Mouse (Mus musculus): ENCODE results near the gene Cd63.

Gene Cd63

DNA sequence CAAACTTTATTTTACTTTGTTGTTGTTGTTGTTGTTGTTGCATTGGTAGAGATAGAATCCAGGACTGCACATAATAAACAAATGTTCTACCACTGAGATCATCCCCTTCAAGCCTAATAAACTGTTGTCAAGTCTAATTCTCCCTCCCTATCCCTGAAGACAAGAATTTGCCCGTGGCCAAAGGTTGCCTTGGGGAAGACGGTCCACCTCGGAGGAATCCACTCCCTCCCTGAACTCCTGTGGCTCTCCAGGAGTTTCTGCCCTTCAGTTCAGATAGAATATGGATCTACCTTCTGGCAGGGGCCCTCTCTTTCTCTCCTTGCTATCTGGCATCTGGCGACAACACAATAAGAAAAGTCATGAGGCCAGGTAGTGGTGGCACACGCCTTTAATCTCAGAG is 4.0 kb downstream of the Cd63 start:
- no peak for DNase-seq (ENCODE audit: low read depth)

- no peak for DNase-seq (ENCODE audit: low read depth)
Observed at GRCm38 (mm10) chr10:128908778-128909448, 8.1 kb downstream of the Cd63 start.

GRCm38 (mm10) chr10:128909567-128910028 is 8.8 kb downstream of the Cd63 start:
- peak; percentile 94 for DNase-seq (ENCODE audit: low read depth)

GRCm38 (mm10) chr10:128910066-128910841 is 9.5 kb downstream of the Cd63 start:
- DNase-seq (ENCODE audit: low read depth), result peak; percentile 86

DNA sequence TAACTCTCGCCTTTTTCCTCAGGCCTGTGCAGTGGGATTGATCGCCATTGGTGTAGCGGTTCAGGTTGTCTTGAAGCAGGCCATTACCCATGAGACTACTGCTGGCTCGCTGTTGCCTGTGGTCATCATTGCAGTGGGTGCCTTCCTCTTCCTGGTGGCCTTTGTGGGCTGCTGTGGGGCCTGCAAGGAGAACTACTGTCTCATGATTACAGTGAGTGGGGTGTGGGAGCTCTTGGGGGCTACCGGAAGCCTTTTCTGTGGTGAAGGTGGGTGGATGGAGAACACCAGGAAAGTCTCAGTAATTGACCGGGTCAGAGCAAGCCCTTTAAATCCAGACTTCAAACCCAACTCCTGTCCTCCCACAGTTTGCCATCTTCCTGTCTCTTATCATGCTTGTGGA is 10.6 kb downstream of the Cd63 start:
- DNase-seq (ENCODE audit: low read depth), result no peak

GRCm38 (mm10) chr10:128912268-128912667 is 11.5 kb downstream of the Cd63 start:
- DNase-seq (ENCODE audit: low read depth), result no peak

GRCm38 (mm10) chr10:128912791-128913190 is 12.0 kb downstream of the Cd63 start:
- DNase-seq (ENCODE audit: low read depth), result no peak

DNA sequence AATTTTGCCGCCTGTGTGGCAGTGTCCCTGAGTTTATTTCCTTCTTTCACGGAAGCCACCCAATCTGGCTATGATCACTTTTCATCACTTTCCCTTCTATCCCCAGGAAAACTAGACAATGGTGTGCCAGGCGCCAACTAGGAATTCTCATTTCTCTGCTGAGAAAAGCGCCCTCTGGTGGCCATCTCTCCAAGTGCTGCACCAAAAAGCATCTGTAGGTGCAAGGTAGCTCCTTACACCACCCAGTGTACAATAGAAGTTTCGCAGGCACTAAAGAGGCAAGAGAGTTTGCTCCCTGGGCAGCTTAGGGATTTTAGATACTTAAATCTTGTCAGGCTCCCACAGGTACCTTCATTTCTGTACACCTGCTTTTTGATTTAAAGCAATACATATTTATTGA is 12.4 kb downstream of the Cd63 start:
- DNase-seq (ENCODE audit: low read depth), result peak; percentile 86

- DNase-seq (ENCODE audit: low read depth), result no peak
Observed at GRCm38 (mm10) chr10:128913696-128914095, 12.9 kb downstream of the Cd63 start.

DNA sequence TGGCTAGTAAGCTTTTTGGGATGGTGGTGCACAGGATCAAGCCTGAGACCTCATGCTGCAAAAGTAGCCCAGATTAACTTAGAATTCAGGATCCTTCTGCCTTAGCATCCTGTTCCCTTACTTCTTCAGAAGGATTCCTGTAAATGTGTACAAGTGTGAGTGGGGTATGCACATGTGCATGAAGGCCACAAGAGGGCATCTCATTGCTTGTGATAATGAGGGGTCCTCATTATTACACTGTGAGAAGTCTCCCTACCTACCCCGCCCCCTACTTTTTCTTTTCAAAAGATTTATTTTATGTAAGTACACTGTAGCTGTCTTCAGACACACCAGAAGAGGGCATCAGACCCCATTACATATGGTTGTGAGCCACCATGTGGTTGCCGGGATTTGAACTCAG is 14.8 kb downstream of the Cd63 start:
- no peak for DNase-seq (ENCODE audit: low read depth)

- no peak for DNase-seq (ENCODE audit: low read depth)
Observed at GRCm38 (mm10) chr10:128916665-128917064, 15.9 kb downstream of the Cd63 start.

DNA sequence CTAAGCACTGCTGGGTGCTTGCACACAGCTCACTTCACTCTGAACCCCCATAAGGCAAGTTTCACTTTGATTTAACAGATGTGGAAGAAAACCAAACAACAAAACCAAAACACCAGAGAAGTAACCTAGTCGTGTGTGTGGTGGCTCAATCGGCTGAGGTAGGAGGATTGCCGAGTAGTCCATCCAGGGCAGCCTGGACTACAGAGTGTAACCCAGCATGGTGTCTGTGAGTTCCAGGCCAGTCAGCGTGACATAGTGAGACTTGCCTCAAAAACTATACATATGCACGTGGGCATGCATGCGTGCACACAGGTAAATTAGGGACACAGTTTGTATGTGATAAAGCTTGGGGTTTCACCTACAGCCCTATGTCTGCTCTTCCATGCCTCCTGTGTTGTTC is 16.6 kb downstream of the Cd63 start:
- no peak for DNase-seq (ENCODE audit: low read depth)

DNA sequence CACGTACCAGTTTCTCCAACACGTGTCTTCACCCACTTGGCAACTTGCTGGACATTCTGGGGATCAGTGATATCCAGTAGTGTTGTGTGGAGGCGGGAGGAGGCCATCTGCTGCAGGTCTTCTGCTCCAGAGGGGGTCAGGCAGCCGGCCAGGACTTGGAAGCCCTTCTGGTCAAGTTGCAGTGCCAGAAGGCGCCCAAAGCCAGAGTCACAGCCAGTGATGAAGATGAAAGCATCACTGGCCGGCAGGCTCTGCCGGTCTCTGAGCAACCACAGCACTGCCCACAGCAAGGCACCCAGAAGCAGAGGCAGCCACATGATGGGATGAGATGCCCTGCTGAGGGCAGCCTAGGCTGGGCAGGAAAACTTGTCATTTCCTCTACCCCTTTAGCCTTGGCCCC is 17.5 kb downstream of the Cd63 start:
- peak; percentile 71 for DNase-seq (ENCODE audit: low read depth)

DNA sequence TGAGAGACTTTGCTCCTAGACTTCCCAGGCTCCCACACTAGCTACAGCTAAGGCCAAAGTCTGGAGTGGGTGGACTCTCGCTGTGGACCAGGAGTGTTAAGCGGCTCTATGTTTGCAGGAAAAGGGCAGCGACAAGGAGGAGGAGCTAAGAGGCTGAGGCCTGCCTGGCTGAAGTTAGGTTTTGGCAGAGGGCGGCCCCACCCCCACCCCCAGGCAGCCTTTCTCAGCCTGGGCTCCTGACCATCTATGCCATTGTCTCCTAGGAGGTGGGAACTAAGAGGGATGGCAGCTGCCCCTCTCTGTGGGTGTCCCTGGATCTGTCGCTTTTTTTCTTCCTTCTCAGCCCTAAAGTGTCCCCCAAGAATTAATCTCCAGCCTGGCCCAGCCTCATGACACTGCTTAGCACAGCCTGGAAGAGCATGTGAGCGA is 18.4 kb downstream of the Cd63 start:
- no peak for DNase-seq (ENCODE audit: low read depth)

DNA sequence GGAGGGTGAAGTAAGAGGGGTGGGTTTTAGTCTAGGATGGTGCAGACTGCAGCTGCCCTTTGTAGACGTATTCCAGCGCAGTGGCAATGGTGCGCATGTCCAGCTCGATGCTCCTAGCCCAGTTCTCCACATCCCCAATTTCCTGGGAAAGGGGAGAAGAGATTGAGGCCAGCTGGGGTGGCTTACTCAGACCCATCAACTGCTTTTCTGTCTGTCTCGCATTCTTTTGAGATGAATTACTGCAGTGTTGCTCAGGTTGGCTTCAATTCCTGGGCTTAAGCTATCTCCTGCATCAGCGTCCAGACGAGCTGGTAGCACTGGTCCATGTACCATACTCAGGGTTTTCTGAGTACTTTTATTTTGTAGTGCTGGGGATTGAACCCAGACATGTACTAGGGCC is 19.2 kb downstream of the Cd63 start:
- DNase-seq (ENCODE audit: low read depth), result no peak

DNA sequence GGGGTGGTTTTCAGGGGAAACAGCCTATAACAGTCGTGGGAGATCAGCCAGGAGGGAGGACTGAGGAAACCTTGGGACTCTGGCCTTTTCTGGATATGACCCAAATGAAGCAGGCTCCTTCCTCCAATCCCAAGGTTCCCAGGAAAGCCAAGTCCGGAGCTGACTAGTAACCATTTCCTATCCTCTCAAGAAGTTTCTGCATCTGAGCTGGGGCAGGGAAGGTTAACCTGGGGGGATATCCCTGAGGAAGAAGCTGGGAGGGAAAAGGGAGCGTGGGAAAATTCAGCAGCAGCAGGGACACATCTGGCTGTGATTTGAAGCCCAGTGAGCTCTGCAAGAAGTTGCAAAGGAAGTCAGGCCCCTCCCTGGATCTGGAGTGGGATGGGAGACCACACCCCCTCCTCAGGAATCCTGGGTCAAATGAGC is 20.0 kb downstream of the Cd63 start:
- DNase-seq (ENCODE audit: low read depth), result no peak

- no peak for DNase-seq (ENCODE audit: low read depth)
Observed at GRCm38 (mm10) chr10:128921251-128921650, 20.5 kb downstream of the Cd63 start.

DNA sequence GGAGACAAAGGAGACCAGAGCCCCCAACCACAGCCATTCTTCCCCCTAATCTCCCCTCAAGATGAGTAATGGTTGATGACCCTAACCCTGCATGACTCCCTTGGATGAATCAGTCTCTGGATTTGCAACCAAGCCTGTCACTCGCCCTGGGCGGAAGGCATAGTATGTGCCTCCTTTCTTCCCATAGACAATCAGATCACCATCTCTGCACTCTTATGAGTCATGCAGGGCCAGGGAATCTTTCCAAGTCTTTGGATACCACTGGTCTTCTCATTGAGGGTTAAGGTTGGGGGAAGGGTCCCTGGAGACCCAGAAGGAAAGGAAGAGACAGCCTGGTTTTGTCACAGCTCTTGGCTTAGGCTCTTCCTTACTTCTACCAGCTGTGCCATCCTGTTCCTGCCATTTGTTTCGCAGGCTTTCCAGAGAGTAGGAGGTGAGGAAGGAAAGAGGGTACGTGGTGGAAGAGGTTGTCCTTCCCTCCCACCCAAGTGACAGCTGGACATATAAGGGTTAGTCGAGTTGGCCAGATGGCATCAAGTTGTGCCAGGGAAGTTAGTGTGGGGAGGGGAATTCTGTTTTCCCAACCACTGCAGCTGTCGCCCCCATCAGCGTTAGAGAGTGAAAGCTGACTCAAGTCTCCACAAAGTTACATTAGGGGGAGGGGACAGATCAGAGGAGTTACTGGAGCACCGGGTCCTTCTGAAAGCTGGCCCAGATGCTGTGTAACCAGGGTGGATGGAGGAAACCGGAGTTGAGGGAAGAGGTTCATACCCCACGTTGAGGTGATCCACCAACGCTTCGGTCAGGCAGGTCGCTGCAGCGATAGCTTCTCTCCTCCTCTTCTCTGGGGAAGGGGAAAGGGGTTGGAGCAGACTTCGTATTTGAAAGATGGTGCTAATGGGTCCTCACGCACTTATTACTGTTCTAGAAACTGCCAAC is 21.4 kb downstream of the Cd63 start:
- DNase-seq (ENCODE audit: low read depth), result no peak

- DNase-seq (ENCODE audit: low read depth), result no peak
Observed at GRCm38 (mm10) chr10:128922822-128923012, 21.9 kb downstream of the Cd63 start, which contains the start of gene Rdh5. Gene Rdh5 (minus strand): TSS chr10:128922888.

- peak; percentile 94 for DNase-seq (ENCODE audit: low read depth)
Observed at GRCm38 (mm10) chr10:128923013-128923691, 22.4 kb downstream of the Cd63 start.

DNA sequence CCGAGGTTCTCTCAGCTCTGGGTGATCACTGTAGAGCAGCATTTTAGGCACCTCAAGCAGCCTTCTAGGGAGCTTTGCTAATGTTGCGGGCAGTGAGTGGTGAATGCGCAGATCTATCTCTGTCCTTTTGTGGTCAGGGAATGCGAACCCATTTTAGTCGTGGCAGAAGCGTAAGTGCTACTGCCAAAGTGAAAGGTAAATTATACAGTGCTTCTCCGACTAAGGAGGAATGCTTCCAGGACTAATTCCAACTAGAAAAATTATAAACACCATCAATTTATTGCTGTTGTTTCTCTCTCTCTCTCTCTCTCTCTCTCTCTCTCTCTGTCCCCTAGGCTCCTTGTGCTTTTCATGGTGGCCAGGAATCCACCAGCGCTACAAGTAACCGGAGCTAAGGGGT is 23.1 kb downstream of the Cd63 start, which contains the start of gene Bloc1s1:
Bloc1s1 (minus strand) TSS at position 101 of the 400 bp plus-strand sequence.
- DNase-seq (ENCODE audit: low read depth), result no peak

DNA sequence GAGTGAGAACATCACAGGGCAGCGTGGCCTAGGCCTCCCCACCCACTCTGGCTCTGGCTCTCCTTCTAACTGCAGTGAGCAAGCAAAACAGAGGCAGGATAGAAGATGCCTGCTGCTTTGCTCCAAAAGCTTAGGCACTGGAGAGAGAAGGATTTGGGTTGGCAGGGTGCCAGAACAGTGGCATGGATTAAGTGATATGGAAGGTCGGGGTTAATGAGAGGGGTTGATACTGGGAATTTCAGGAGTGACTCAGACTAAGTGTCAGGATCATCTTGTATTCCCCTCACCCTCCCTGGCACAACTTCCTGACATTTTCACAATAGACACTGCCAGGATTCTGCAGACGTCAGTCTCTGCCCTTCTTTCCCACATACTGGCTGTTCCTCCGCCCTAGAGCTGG is 27.6 kb downstream of the Cd63 start:
- DNase-seq (ENCODE audit: low read depth), result no peak
